Mouse (Mus musculus) spleen, embryonic (tissue): ENCODE data around the gene Polr1e.
"Not testable (repeated sequence)": the region's sequence is repeated elsewhere in the genome, so short reads cannot be mapped to it uniquely, and the experiment has no call there.

ENCODE experiments used
- CTCF ChIA-PET: fragments of 350-600 bp; sonication (Branson Sonifier 250); formaldehyde crosslinking; loops from one replicate; lab custom pipeline; 2022; lab: Charles Lee

Polr1e gene

DNA sequence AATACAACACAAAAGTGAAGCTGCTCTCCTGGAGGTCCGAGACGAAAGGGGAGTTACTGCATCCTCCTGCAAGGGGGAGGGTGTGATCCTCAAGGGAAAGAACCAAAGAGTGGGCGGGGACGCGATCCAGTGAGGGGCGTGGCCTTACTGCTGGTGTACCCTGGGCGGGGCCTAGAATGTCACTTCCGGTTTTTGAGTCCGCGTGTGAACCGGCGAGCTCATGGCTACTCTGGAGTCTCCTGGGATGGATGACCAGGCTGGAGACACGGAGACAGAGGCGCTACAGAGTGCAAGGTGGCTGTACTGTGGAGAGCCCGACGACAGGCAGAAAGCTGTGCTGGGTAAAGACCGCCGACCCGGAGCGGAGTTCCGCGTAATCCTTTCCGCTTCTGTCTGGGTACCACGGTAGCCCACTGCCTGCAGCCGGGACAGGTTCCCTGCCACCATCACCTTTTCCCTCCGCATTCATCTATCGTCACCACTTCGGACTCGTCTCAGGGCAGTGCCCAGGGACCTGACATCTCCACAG, at the start of gene Polr1e:
Polr1e (plus strand) TSS at position 132 of the 529 bp plus-strand sequence.
- CTCF ChIA-PET, result no interaction called here

DNA sequence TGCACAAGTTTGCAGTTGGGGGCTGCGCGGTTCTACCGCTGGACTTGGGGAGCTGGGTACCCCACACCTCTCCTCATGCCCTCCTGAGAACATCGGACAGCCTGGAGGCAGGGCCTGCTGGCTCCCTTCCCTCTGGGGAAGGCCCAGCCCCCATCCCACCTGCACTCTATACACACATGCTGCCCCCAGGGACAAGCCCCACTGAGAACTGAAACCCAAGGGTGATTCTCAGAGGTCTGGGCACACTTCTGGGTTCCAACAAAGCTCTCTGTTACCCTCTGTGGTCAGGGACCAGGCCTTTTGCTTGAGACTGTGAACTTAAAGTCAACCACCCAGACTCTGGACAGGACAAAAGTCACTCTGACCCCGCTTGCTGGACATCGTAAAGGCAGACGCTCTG, 48.3 kb upstream of the Polr1e start:
- CTCF ChIA-PET, result interaction anchor here (0.5 to 1.4 kb wide), 4 partner anchors 277 to 402 kb away, joined by 3 read pairs; no protein-coding TSS in a partner anchor

DNA sequence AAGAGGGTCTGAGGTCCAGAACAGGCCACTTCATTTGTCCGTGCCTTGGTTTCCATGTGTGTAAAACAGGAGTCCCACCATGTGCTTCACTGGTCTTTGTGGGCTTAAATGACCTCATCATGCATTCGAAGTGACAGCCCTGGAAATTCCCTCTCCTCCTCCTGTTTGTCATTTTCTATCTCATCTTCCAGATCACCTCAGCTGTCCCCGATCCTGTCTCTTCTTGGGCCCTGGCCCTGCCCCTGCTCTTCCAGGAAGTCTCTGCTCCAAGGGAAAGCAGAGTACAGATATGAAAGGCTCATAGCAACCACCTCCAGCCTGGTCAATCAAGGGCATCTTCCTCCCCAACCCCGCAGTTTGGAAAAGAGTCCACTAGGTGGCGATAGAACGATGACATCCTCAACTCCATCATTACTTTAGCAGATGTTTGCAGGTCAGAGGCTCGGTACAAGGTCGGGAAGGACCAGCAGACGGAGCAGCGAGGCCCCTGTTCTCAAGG, 47.7 kb upstream of the Polr1e start:
- CTCF ChIA-PET, result interaction anchor here (0.6 to 1.4 kb wide), 4 partner anchors 11 to 403 kb away, joined by 3 read pairs; no protein-coding TSS in a partner anchor

DNA sequence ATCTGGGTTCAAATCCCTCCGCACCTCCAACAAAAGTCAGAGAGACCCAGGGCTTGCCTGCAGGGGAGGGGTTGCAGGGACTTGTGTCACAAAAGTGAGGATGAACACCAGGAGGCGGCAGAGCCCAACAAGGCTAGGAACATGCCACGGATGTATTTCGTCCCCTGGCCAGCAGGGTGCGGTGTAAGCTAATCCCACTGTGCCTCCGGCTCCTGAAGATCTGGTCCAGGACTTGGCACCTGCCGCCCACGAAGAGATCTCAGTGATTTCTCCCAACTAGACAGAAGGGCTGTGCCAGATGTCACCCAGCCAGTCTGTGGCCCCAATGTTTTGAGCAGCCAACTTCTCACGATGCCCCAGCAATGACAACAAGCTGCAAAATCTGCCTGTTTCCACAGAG, 44.9 kb upstream of the Polr1e start:
- CTCF ChIA-PET, result interaction anchor here (0.6 kb wide), 2 partner anchors 9 to 122 kb away, joined by 3 to 4 read pairs; no protein-coding TSS in a partner anchor

DNA sequence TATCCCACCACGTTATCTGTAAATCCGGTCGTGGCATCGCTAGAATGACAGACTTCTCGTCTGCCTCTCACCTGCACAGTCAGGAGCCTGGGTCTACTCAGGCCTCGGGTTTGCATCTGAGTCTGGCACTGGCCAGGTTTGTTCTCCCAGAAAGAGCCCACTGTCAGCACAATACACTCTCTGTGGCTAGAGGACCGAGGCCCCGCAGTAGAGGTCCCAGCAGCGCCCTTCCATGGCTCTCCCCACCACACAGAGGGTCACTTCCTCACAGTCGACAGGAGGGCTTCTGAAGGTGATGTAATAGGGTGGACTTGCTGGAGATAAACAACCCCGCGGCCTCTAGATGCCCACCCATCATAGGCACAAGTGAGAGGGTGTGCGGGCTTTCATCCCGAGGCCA, 44.5 kb upstream of the Polr1e start:
- CTCF ChIA-PET, result interaction anchor here (0.6 kb wide), 1 partner anchor 9 kb away, joined by 4 read pairs; no protein-coding TSS in a partner anchor

DNA sequence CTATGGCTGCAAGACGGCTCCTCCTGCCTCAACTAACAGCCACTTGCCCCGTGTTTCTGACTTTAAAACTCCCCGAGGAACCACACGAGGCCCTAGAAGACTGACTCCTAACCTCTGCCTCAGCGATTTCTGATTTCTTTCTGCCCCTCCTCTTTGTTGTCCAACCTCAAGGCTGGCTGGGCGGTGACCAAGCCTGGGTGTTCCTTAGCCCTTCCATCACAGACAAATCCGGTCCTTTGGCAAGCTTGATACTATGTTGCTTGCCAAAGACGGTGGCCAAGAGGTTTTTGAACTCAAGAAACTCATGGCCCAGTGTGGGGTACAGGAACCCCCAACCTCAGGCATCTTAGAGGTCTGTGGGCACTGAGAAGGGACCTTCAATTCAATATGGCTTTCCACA, 44.1 kb upstream of the Polr1e start:
- CTCF ChIA-PET, result interaction anchor here (0.6 to 0.7 kb wide), 2 partner anchors 447 to 572 kb away, joined by 3 to 7 read pairs; no protein-coding TSS in a partner anchor

DNA sequence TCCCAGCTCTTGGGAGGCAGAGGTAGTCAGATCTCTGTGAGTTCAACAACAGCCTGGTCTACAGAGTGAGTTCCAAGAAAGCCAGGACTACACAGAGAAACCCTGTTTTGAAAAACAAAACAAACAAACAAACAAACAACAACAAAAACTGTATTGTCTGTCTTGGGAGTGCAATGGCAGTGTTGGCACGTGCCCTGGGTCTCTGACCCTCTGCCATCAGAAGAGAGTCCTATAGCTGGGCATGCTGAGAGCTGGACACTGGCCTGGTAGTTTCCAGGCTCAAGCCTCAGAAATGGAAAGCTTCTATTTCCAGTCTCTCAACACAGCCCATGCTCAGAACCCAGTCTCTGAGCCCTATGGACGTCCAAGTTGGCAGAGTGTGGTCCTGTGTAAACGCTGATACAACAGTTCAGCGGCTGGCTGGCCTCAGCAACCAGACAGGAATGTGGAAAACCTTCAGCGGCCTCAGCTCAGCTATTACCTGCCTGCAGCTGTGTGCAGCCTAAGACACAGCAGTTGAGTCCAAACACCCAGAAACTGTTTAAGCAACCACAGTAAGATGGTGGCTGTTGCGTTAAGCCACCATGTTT, 42.3 kb upstream of the Polr1e start:
- CTCF ChIA-PET, result interaction anchor here (1.1 to 1.5 kb wide), 2 partner anchors 8 to 9 kb away, joined by 3 read pairs; no protein-coding TSS in a partner anchor

DNA sequence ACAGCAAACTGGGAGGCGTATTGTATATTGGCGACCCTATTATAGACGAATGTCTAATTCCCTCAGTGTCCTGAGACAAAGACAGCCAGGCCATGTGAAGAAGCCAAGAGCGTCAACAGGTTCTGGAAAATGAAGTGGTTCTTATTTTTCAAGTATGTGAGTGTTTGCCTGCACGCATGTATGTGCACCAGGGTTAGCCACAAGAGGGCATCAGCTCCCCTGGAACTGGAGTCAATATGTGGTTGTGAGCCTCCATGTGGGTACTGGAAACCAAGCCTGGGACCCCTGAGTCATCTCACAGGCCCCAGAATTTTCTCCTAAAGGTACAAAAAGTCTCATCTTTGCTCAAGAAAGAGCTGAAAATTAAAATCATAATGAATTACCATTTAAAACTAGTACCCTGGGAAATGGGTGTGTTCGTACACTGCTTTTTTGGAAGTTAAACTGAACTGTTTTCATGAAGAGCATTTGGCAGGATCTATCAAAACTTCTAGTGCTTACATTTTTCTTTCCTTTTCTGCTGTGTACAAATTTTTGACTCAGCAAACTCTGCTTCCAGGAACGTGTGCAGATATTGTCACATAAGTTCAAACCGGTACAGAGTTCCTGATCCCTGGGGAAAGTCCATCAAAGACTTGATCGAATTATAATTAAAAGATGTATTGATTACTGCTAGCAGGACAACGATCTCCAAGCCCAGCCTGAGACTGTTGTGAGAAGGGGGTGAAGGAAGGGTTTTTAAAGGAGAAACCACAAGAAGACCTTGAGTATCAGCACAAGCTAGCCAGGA, 41.3 kb upstream of the Polr1e start:
- CTCF ChIA-PET, result interaction anchor here (1.1 to 1.5 kb wide), 2 partner anchors 8 to 9 kb away, joined by 3 read pairs; no protein-coding TSS in a partner anchor

DNA sequence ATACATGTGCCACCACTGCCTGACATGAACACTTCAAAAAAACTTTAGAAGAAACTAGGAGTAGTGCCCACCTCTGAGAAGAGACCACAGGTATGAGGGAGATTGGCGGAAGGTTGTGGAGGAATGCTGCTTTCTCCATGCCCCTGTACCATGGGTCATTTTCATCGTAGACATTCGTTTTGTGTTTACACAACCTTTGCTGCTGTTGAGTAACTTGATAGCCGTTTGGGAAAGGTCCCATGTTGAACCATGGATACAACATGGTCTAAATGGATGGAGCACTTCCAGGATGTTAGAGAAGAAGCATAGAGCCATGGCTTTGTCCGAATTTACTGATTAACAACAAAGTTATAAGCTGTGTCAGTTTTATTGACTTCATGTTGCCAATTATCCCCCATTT, 40.2 kb upstream of the Polr1e start:
- CTCF ChIA-PET, result no interaction called here

DNA sequence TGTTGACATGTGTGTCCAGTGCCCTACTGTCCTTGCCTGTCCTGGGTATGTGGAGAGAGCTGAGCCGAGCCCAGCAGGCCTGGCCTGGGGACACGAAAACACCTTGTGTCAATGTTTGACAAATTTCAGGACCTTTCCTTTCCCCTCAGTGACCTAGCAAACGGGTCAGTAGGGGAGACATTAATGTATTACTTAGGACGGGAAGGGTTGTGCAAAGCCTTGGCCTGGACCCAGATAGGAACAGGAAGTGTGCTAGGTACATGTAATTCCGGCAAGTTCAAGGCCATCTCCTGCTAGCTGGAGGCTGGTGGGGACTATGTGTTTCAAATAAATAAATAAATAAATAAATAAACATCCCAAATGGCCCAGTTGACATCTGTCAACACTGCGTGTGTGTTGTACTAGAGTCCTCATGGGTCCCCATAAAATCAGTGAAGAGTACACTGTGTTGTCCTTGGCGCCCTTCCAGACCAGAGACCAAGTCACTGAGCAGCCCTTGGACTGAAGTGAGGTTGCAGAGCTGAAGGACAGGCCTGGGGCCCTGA, 38.5 kb upstream of the Polr1e start:
- CTCF ChIA-PET, result no interaction called here

DNA sequence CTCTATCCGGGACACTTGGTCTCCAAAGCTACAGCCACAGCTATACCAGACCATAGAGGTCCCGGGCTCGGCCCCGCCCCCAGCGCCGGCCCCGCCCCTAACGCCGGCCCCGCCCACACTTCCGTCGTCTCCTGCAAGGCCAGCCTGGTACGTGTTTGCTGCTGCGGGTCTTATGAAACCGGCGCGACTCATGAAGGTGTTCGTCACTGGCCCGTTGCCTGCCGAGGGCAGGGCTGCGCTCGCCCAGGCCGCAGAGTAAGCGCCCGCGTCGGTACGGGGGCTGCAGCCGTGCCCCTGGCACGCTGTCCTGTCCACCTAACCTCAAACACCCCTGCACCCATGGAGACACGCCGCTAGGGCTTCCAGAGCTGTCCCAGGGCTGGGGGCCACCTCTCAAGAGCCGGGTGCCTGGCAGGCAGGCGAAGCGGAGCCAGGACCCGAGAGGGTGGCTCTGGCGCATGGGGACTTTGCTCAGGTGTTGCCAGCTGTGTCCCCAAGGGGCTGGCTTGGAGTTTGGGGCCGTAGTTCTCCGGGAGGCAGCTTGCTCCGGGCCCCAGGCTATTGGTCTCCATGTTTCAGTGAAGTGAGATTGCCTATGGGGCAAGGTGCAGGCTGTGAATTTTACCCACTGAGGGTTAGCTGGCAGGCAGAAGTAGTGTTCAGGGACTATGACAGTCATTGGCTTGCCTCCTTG, 37.0 kb upstream of the Polr1e start, which contains the start of gene Grhpr:
Grhpr (plus strand) TSS at position 116 of the 694 bp plus-strand sequence.
- CTCF ChIA-PET, result interaction anchor here (0.6 to 0.7 kb wide), 2 partner anchors 14 to 31 kb away, joined by 3 read pairs; partner anchors contain the start of gene Zbtb5

DNA sequence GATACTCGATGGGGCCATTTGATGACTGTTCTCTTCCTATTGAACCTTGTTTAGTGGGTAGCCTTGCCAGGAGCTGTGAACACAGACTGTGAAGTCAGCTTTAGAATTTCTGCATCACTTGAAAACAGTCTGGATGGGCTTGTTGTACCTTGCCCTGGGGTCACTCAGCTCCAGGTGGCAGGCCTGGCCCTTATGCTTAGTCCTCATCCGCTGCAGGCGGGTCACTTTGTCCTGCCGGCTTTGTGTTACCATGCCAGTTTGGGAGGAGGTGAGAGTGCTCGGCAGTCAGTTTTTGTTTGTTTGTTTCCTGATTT, 36.5 kb upstream of the Polr1e start:
- CTCF ChIA-PET, result interaction anchor here (0.5 to 0.6 kb wide), 2 partner anchors 11 to 15 kb away, joined by 3 read pairs; no protein-coding TSS in a partner anchor

DNA sequence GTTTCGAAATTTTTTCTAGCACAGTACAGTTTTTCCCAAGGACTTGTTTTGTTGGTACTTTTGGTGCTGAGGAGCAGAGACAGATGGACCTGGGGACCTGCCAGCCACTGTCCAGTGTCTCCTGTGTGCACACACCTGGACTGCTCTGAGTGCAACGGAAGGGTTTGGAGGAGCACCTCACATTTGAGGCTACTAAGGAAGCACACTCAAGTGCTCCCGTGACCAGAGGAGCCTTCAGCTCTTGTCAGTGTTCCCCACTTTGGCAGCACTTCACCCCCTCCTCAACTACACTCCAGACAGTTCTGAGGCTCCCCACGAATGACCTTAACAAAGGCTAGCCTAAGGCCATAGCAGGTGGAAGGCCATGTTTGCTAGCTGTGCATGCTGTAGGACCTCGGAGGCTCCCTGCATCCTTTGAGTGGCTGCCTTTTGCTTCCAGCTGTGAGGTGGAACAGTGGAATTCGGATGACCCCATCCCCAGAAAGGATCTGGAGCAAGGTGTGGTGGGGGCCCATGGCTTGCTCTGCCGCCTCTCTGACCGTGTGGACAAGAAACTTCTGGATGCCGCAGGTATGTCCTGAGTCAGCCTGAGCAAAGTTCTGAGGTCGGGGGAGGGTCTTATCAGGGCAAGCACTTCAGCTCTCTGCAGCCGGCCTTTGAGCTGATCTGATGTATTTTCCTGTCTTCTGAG, 35.8 kb upstream of the Polr1e start:
- CTCF ChIA-PET, result interaction anchor here (0.5 kb wide), 1 partner anchor 12 kb away, joined by 3 read pairs; no protein-coding TSS in a partner anchor

DNA sequence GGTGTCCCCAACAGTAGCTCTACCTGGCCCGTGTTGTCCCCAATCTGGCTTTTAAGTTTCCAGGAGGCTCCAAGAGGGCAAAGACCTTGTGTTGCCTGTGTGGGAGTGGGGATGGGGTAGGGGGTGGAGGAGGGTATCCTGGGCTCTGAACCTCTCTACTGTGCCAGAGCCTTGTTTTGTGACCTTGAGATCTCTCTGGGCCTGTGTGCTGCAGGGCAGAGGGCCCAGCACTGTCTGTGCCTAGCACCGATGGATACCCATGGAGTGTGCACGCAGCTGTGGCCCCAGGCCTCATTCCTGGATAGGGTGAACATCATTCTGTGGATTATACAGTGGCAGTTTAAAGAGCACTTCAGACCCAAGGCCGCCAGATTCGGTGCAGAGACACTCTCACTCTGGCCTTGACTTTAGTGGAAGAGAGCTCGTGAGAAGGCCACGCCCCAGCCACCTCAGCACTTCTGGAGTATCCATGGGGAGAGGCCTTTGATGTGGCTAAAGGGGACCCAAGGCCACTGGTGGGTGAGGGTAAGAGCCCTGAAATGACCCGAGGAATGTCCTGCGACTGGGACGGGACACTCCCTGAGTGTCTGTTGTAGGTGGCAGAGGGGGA, 35.1 kb upstream of the Polr1e start:
- CTCF ChIA-PET, result no interaction called here

DNA sequence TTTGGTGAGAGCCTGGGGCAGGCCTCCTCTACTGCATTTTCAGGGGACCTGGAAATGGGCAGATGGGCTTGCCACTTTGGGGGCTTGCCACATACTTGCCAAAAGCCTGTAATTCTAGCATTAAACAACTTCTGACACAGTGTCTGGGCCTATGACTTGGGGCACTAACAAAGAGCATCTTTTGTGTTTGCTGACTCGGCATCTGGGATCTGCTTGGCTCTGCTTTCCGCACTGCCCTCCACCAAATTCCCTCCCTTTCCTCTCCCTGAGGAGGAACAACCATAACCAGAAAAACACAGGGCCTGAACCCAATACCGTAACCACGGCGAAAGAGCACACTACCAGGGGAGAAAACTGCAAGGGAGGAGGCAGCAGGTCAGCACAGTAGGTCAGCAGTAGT, 27.8 kb upstream of the Polr1e start:
- CTCF ChIA-PET, result no interaction called here

DNA sequence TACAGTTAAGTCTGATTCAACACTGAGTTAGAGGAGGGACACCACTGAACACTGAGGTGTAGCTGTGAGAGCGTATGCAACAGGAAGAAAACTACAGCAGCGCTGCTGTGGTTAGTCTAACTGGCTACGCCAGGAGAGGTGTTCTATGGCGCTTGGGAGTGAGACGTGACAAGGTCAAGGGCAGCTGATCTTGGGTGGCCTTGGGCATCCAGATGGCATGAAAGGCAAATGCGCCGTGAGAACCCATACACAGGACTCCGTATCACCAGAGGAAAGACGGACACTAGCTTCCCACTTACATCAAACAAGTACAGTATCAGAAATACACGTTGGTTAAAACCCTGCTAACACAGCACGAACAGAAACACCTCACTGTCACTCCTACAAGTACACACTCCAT, 26.1 kb upstream of the Polr1e start:
- CTCF ChIA-PET, result not testable (repeated sequence)

DNA sequence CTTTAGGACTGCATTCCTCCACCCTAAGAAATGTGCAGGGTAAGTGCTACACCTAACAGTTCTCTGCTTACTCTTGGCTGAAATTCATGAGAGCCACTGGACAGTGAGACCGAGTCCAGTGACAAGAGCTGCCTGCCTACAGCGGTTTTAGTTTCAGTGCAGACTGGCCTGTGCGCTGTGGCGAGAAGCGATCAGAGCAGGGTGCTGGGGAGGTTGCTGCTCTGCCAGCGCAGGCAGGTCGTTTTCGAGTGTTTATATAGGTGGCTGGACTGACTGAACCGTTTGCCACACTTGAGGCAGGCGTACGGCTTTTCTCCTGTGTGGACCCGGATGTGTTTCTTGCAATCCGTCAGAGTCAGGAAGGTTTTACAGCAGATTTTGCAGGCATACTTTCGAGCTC, 25.2 kb upstream of the Polr1e start:
- CTCF ChIA-PET, result not testable (repeated sequence)

DNA sequence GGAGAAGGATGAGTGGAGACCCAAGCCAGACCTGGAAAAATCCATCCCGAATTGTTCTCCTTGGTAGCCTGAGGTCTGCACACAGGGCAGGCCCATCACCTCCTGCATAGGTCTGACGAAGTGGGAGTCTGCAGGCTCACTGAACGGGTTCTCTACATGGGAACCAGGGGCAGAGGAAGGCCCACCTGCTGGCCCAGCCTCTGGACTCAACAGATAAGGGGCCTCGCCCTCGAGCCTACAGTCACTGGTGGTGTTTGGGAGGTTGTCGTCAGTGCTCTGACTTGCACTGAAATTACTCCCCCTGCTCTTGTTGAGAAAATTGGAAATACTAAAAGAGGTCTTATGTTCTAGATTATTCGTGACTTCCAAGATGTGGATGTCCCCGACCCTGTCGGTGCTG, 24.5 kb upstream of the Polr1e start:
- CTCF ChIA-PET, result no interaction called here

DNA sequence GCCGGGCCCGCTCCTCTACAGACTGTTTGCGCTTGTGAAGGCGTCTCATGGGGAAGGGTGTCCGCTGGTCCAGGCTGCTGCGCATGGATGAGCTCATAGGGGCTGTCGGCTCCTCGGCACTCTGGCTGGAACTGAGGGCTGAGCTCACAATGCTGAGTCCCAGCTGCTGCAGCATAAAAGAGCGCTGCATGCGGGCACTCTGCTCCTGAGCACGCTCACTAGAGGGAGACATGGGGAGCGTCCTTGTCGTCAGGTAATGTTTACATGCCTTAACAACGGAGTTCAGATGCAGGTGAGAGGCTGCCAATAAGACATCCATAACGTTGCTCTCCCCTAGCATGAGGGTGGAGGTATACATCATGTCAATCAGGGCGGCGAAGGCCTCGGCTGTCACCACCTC, 23.6 kb upstream of the Polr1e start:
- CTCF ChIA-PET, result no interaction called here

DNA sequence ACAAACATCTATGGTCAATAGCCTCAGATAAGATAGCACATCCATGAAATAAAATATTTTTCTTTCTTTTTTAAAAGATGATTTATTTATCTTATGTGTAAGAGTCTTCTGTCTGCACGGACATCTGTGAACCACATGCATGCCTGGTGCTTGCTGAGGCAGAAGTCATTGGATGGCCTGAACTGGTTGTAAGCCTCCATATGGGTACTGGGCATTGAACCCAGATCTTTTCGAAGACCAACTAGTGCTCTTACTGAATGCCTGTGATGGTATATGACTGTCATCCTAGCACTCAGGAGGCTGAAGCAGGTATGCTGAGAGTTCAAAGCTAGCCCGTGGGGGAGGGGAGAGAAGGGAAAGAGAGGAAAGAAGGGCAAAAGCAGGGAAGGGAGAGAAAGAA, 20.3 kb upstream of the Polr1e start:
- CTCF ChIA-PET, result no interaction called here
